Mouse (Mus musculus) bone marrow, adult 2 months (tissue): ENCODE measurements around the gene H2afz.

Source experiments
- CTCF ChIP-seq: fragments of 200-500 bp; IDR thresholded peaks from 2 replicates; pipeline ENCODE4 v1.5.1; 2011; ENCODE audit warnings: low read length, control low read depth; ENCODE audit not compliant: control insufficient read depth, insufficient read depth
- POLR2A ChIP-seq: fragments of 200-500 bp; IDR thresholded peaks from 2 replicates; pipeline ENCODE4 v1.6.1; 2011; ENCODE audit warnings: low read depth, mild to moderate bottlenecking, control low read depth, low read length, borderline replicate concordance; ENCODE audit not compliant: control insufficient read depth

- TF ChIP-seq CTCF (no peak), POLR2A (no peak)
Observed at GRCm38 (mm10) chr3:137913093-137913492, 48.8 kb downstream of the H2afz start.
